Mouse (Mus musculus) myocyte (in vitro differentiated cells): ENCODE measurements at regions not wholly inside any gene's neighbourhood (a gene's known extent, or its start where the extent isn't known, plus 50 kb on each side); places are given as distances from the start of the nearest gene placed in this dataset.
A peak's percentile ranks its signal among the peaks of the same experiment; 100 is the strongest.

Experiments used
- H3K27me3 ChIP-seq: one replicate; pipeline ENCODE4 v1.6.1; 2011; ENCODE audit not compliant: control insufficient read depth, insufficient read depth, insufficient read length
- H3K36me3 ChIP-seq: one replicate; pipeline ENCODE4 v1.6.1; 2011; ENCODE audit not compliant: control insufficient read depth, insufficient read depth
- H3K4me2 ChIP-seq: one replicate; pipeline ENCODE4 v1.6.1; 2011; ENCODE audit warnings: low read depth, control low read depth
- H3K4me3 ChIP-seq: one replicate; pipeline ENCODE4 v1.5.1; 2011; ENCODE audit warnings: mild to moderate bottlenecking, control low read depth, moderate library complexity
- H3K79me2 ChIP-seq: one replicate; pipeline ENCODE4 v1.6.1; 2011; ENCODE audit not compliant: control insufficient read depth, insufficient read depth
- H3ac ChIP-seq: one replicate; pipeline ENCODE4 v1.6.1; 2011; ENCODE audit not compliant: control insufficient read depth, insufficient read length
- CEBPB ChIP-seq: IDR thresholded peaks from 2 replicates; pipeline ENCODE4 v1.6.1; 2011; ENCODE audit warnings: mild to moderate bottlenecking, moderate library complexity; ENCODE audit not compliant: poor library complexity, insufficient read depth, severe bottlenecking
- E2F4 ChIP-seq: IDR thresholded peaks from one replicate; pipeline ENCODE4 v1.6.1; 2011; ENCODE audit warnings: mild to moderate bottlenecking, control low read depth, moderate library complexity; ENCODE audit not compliant: insufficient read depth
- MAX ChIP-seq: IDR thresholded peaks from one replicate; pipeline ENCODE4 v1.6.1; 2011; ENCODE audit warnings: low read depth, mild to moderate bottlenecking, control low read depth
- MYOD1 ChIP-seq, 3 experiments: IDR thresholded peaks; one replicate each; pipeline ENCODE4 v1.6.1; 2011; ENCODE audit warnings: control low read depth in 2 of 3, low read depth in 2 of 3, mild to moderate bottlenecking in 2 of 3, moderate library complexity in 1 of 3; ENCODE audit not compliant: insufficient read length in 2 of 3, control insufficient read depth in 1 of 3
- MYOG ChIP-seq, 3 experiments: IDR thresholded peaks; one replicate each; pipeline ENCODE4 v1.6.1; 2011; ENCODE audit warnings: control low read depth in 2 of 3, low read depth in 2 of 3, mild to moderate bottlenecking in 2 of 3; ENCODE audit not compliant: insufficient read length in 2 of 3, control insufficient read depth in 1 of 3, insufficient read depth in 1 of 3
- POLR2A ChIP-seq: IDR thresholded peaks from one replicate; pipeline ENCODE4 v1.6.1; 2011; ENCODE audit warnings: low read depth, mild to moderate bottlenecking, control low read depth, moderate library complexity; ENCODE audit not compliant: insufficient read length
- POLR2AphosphoS2 ChIP-seq: IDR thresholded peaks from one replicate; pipeline ENCODE4 v1.6.1; 2011; ENCODE audit warnings: low read depth, control low read depth; ENCODE audit not compliant: insufficient read length
- REST ChIP-seq: IDR thresholded peaks from one replicate; pipeline ENCODE4 v1.6.1; 2011; ENCODE audit warnings: mild to moderate bottlenecking, control low read depth, moderate library complexity; ENCODE audit not compliant: insufficient read depth, insufficient read length
- SRF ChIP-seq: IDR thresholded peaks from one replicate; pipeline ENCODE4 v1.6.1; 2011; ENCODE audit warnings: low read depth; ENCODE audit not compliant: control insufficient read depth, insufficient read length
- TCF12 ChIP-seq: IDR thresholded peaks from one replicate; pipeline ENCODE4 v1.6.1; 2011; ENCODE audit warnings: mild to moderate bottlenecking, control low read depth; ENCODE audit not compliant: poor library complexity, insufficient read depth, severe bottlenecking
- TCF3 ChIP-seq: IDR thresholded peaks from one replicate; pipeline ENCODE4 v1.6.1; 2011; ENCODE audit warnings: low read depth, control low read depth; ENCODE audit not compliant: insufficient read length
- USF1 ChIP-seq: IDR thresholded peaks from one replicate; pipeline ENCODE4 v1.6.1; 2011; ENCODE audit warnings: low read depth, mild to moderate bottlenecking, control low read depth, moderate library complexity

- Histone ChIP-seq H3K27me3 (no peaks in the 10 kb centered on the region), H3K4me3 (no peak overlapping the region), H3K36me3 (no peaks in the 10 kb centered on the region), H3ac (no peak overlapping the region), H3K4me2 (no peak overlapping the region), H3K79me2 (no peaks in the 10 kb centered on the region)
- TF ChIP-seq POLR2AphosphoS2, result no peak
- no peak for TF ChIP-seq TCF12
- TF ChIP-seq E2F4, result no peak
- TF ChIP-seq TCF3, result no peak
- no peak for TF ChIP-seq USF1
- TF ChIP-seq REST, result no peak
- no peak for TF ChIP-seq MYOG (IDR thresholded peaks at IDR 0.05; ENCODE audit: control insufficient read depth in 1 of 3, insufficient read depth in 1 of 3, insufficient read length in 2 of 3, low read depth in 2 of 3)
- no peak for TF ChIP-seq CEBPB
- TF ChIP-seq SRF, result no peak
- no peak for TF ChIP-seq POLR2A
Measured at GRCm38 (mm10) chr13:5591286-5591685, 270.0 kb upstream of the Klf6 start.

- H3K79me2 ChIP-seq, result no peaks in the 10 kb centered on the region
- no peak overlapping the region for H3ac ChIP-seq
- no peaks in the 10 kb centered on the region for H3K36me3 ChIP-seq
- peak overlapping the region; percentile 47 for H3K4me2 ChIP-seq
- TF ChIP-seq E2F4, result no peak
- TF ChIP-seq TCF12, result no peak
- no peak for TF ChIP-seq USF1
- no peak for TF ChIP-seq MAX
- TF ChIP-seq REST, result no peak
- no peak for TF ChIP-seq CEBPB
- TF ChIP-seq POLR2AphosphoS2, result no peak
- TF ChIP-seq SRF, result no peak
- TF ChIP-seq MYOD1 (IDR thresholded peaks at IDR 0.05; ENCODE audit: control insufficient read depth in 1 of 3, insufficient read length in 2 of 3, low read depth in 2 of 3), result no peak
- H3K27me3 ChIP-seq, result no peaks in the 10 kb centered on the region
- no peak overlapping the region for H3K4me3 ChIP-seq
Measured at GRCm38 (mm10) chr13:5591837-5592555, 269.3 kb upstream of the Klf6 start.

- Histone ChIP-seq H3K4me2 (peak overlapping the region; percentile 47), H3K36me3 (no peaks in the 10 kb centered on the region), H3ac (no peak overlapping the region), H3K79me2 (no peaks in the 10 kb centered on the region), H3K27me3 (no peaks in the 10 kb centered on the region), H3K4me3 (no peak overlapping the region)
- TF ChIP-seq MYOG (IDR thresholded peaks at IDR 0.05; ENCODE audit: control insufficient read depth in 1 of 3, insufficient read depth in 1 of 3, insufficient read length in 2 of 3, low read depth in 2 of 3) (peak in 1 of 3 experiments; percentile 9), MYOD1 (IDR thresholded peaks at IDR 0.05; ENCODE audit: control insufficient read depth in 1 of 3, insufficient read length in 2 of 3, low read depth in 2 of 3) (no peak)
Measured at GRCm38 (mm10) chr13:5592556-5593061, 268.7 kb upstream of the Klf6 start.

- H3K36me3 ChIP-seq, result no peaks in the 10 kb centered on the region
- TF ChIP-seq MYOG (IDR thresholded peaks at IDR 0.05; ENCODE audit: control insufficient read depth in 1 of 3, insufficient read depth in 1 of 3, insufficient read length in 2 of 3, low read depth in 2 of 3) (no peak), CEBPB (no peak), POLR2AphosphoS2 (no peak), MYOD1 (IDR thresholded peaks at IDR 0.05; ENCODE audit: control insufficient read depth in 1 of 3, insufficient read length in 2 of 3, low read depth in 2 of 3) (no peak), TCF3 (no peak), E2F4 (no peak), REST (no peak), SRF (no peak), MAX (no peak), USF1 (no peak), TCF12 (no peak), POLR2A (no peak)
- no peaks in the 10 kb centered on the region for H3K27me3 ChIP-seq
- no peak overlapping the region for H3K4me2 ChIP-seq
- no peaks in the 10 kb centered on the region for H3K79me2 ChIP-seq
- no peak overlapping the region for H3ac ChIP-seq
- H3K4me3 ChIP-seq, result no peak overlapping the region
Measured at GRCm38 (mm10) chr13:5601648-5602047, 259.6 kb upstream of the Klf6 start.

GRCm38 (mm10) chr13:5603905-5604596 lies 257.2 kb upstream of the Klf6 start:
- no peaks in the 10 kb centered on the region for H3K79me2 ChIP-seq
- TF ChIP-seq USF1 (peak; percentile 55), SRF (no peak)
- no peak overlapping the region for H3K4me2 ChIP-seq
- H3K4me3 ChIP-seq, result no peak overlapping the region
- no peaks in the 10 kb centered on the region for H3K36me3 ChIP-seq
- no peaks in the 10 kb centered on the region for H3K27me3 ChIP-seq
- H3ac ChIP-seq, result no peak overlapping the region
